Mouse (Mus musculus) gastrocnemius, adult 18-20 months (tissue): ENCODE data around the gene Edc4. TPM values are rescaled to one million over a fixed set of nuclear protein-coding genes. Genes with fewer than 3 reads are reported as not detected.

Experiments
- DNase-seq: peaks from one replicate; pipeline ENCODE4 v3.0.0; 2021; ENCODE audit warnings: low spot score
- total RNA-seq, 2 experiments: library from RNA; stranded (reverse); gene quantifications; 2 replicates each; pipeline ENCODE4 v1.2.3; 2021

Gene Edc4
- total RNA-seq, 2 experiments from 2014 or later = 19.7 to 20.6 TPM

DNA sequence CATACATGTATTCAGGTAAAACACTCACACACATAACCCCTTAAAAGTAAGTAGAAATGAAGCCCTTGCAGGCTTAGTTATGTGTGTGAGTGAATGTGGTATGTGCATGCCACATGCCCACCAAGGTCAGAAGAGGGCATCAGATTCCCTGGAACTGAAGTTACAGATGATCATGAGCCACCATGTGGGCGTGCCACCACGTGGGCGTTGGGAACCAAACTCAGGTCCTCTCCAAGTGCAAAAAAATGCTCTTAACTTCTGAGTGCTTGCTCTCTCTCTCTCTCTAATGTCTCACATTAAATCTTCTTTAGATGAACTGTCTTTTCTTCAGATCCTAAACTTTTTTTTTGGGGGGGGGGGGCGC lies 57.6 kb downstream of the Edc4 start, which contains the start of gene Psmb10:
Psmb10 (minus strand) TSS at position 139 of the 364 bp plus-strand sequence.
- DNase-seq = no peak

- DNase-seq = no peak
Measured at GRCm38 (mm10) chr8:105942026-105942425, 61.3 kb downstream of the Edc4 start.

DNA sequence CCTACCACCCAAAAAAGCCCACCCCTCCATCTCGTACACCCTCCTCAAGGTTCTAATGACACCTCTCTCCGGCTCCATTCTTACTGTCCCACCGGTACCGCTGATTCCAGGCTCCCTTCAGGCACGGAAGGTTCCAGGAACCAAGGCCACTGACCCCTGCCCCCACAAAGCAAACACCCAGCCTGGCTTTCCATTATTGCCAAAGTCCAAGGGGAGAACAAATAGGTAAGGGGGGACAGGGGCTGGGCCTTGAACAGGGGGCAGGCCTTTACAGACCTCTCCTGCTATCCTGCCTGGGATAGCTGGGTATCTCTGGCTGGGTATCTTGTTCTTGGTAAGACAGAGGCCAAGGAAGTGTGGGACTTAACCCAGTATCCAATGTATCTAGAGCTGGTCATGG lies 61.9 kb downstream of the Edc4 start:
- no peak for DNase-seq

DNA sequence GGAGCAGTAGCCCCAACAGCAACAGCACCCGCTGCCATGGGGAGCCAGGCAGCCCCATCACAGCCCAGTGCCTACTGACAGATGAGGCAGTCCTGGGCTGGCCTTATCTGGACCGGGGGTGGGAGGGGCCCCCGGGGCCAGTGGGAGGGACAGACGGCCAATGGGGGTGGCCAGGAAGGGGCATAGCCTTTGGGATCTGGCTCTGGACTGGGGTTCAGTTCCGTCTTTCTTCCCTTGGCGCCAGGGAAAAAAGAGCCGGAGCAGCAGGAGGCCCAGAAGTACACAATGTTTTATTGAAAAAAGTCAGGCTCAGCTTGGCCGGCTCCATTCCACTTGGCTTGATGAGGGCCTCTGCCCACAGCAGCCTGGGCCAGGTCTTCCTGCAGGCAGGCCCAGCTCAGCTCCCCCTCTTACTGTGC lies 62.6 kb downstream of the Edc4 start, which contains the start of gene Lcat:
Lcat (minus strand) TSS at position 62 of the 419 bp plus-strand sequence.
- no peak for DNase-seq

Other genes starting within 250 kb of the Edc4 start
- 10 to 100 TPM; 33.6 to 34.2 TPM for gene Ctcf, start 244.3 kb upstream of the Edc4 start, total RNA-seq
- 1 to 10 TPM in 1 of 2 experiments, under 1 TPM in 1; 0.52 to 1.2 TPM for gene Agrp, start 243.5 kb upstream of the Edc4 start, total RNA-seq
- under 1 TPM in 1 of 2 experiments, not detected in 1; 0.05 TPM for gene Carmil2, start 194.6 kb upstream of the Edc4 start, total RNA-seq
- gene Acd, start 179.8 kb upstream of the Edc4 start, total RNA-seq = 1 to 10 TPM; 5.0 to 5.4 TPM
- gene Pard6a, start 179.7 kb upstream of the Edc4 start, total RNA-seq = 1 to 10 TPM; 5.5 to 6.2 TPM
- not detected for gene 4933405L10Rik, start 173.2 kb upstream of the Edc4 start, total RNA-seq
- 1 to 10 TPM in 1 of 2 experiments, under 1 TPM in 1; 0.69 to 1.4 TPM for gene Enkd1, start 172.7 kb upstream of the Edc4 start, total RNA-seq
- 1 to 10 TPM; 6.9 to 8.4 TPM for gene Gfod2, start 122.2 kb upstream of the Edc4 start, total RNA-seq
- gene Ranbp10, start 53.5 kb upstream of the Edc4 start, total RNA-seq = 10 to 100 TPM; 25.6 to 27.4 TPM
- not detected for gene Tsnaxip1, start 53.1 kb upstream of the Edc4 start, total RNA-seq
- gene Cenpt, start 27.6 kb upstream of the Edc4 start, total RNA-seq = under 1 TPM; 0.93 to 0.98 TPM
- 10 to 100 TPM; 21.9 to 22.0 TPM for gene Thap11, start 25.7 kb upstream of the Edc4 start, total RNA-seq
- 10 to 100 TPM; 43.7 to 44.5 TPM for gene Nutf2, start 20.3 kb upstream of the Edc4 start, total RNA-seq
- gene Nrn1l, start 12.7 kb downstream of the Edc4 start, total RNA-seq = under 1 TPM in 1 of 2 experiments, not detected in 1; 0.76 TPM
- gene Pskh1, start 19.6 kb downstream of the Edc4 start, total RNA-seq = 10 to 100 TPM; 13.5 to 13.6 TPM
- under 1 TPM in 1 of 2 experiments, not detected in 1; 0.37 TPM for gene Ctrl, start 53.0 kb downstream of the Edc4 start, total RNA-seq
- 10 to 100 TPM; 19.4 to 27.2 TPM for gene Psmb10, start 57.6 kb downstream of the Edc4 start, total RNA-seq
- gene Lcat, start 62.5 kb downstream of the Edc4 start, total RNA-seq = under 1 TPM; 0.16 to 0.66 TPM
- gene Slc12a4, start 85.2 kb downstream of the Edc4 start, total RNA-seq = 10 to 100 TPM in 1 of 2 experiments, 1 to 10 TPM in 1; 8.7 to 16.1 TPM
- not detected for gene Dpep3, start 98.5 kb downstream of the Edc4 start, total RNA-seq
- 10 to 100 TPM in 1 of 2 experiments, 1 to 10 TPM in 1; 9.6 to 10.4 TPM for gene Dus2, start 110.5 kb downstream of the Edc4 start, total RNA-seq
- gene Dpep2nb, start 125.1 kb downstream of the Edc4 start, total RNA-seq = not detected
- gene Ddx28, start 131.0 kb downstream of the Edc4 start, total RNA-seq = 10 to 100 TPM; 10.6 to 10.9 TPM
- 10 to 100 TPM; 26.2 to 27.9 TPM for gene Nfatc3, start 178.0 kb downstream of the Edc4 start, total RNA-seq